Mouse (Mus musculus) urinary bladder, postnatal 4 days (tissue): ENCODE measurements around the gene Cd300c.
A peak's percentile ranks its signal among the peaks of the same experiment; 100 is the strongest.
"Not testable (repeated sequence)": the region's sequence is repeated elsewhere in the genome, so short reads cannot be mapped to it uniquely, and the experiment has no call there.

Experiments
- DNase-seq, 2 experiments: peaks; one replicate each; pipeline ENCODE4 v3.0.0; 2021 to 2022; ENCODE audit warnings: low spot score in 2 of 2

Cd300c gene

GRCm38 (mm10) chr11:114968752-114969207 lies at the start of gene Cd300c:
TSS of gene Cd300c (minus strand) at chr11:114969157.
- DNase-seq, result peak in 1 of 2 experiments; percentile 34

- DNase-seq, result not testable (repeated sequence)
Observed at GRCm38 (mm10) chr11:115016093-115016492, 47.1 kb upstream of the Cd300c start, which contains the start of gene Cd300ld2. TSS of gene Cd300ld2 (minus strand) at chr11:115016193.

DNA sequence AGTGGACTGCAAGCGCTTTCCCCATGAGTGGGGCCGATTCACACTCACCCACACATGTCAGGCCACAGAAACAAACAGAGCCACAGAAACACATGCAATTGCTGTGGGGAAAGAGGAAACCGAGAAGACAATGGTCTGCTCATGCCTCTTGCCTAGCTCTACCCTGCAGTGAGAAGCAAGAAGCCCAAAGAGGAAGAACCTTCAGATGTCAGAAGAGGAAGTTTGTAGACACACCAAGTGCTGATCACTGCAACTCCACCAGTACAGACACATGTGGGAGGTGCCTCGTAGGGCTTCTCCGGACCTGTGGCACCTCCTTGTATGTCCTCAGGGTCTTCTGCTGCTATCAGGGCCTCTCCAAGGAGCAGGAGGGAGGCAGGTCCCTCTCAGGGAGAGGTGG lies 35.1 kb upstream of the Cd300c start:
- DNase-seq, result no peak

DNA sequence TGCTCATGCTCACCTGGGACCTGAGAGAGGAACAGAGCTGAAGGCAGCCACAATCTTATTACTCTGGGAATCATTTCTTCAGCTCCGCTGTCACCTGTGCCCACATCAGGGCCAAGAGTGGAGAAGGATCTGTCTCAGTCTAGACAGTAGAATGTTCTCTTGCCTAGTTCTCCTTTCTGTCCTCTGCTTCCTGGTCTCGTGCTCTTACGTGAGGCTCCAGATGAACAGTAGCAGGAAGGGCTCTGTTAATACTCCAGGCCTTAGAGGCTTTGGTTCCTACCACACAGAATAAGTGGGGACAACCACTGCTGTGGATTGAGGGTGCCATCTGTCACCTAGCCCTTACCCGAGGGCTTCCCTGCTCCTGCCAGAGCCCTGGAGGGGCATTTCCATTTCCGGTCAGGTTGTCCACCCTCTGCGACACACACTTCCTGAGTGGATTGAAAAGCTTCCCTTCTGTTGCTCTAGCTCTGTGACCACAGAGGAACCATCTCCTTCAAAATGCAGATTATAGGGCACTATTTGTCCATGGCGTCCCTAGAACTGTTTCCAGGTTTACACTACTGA lies 32.6 kb upstream of the Cd300c start, which contains the start of gene Cd300c2:
Gene Cd300c2, minus strand, starts transcription at position 407 of the 567 bp plus-strand sequence.
- no peak for DNase-seq

GRCm38 (mm10) chr11:114989793-114990192 lies 20.8 kb upstream of the Cd300c start, which contains the start of gene Cd300ld:
TSS of gene Cd300ld (minus strand) at chr11:114989922.
- DNase-seq, result no peak

- peak in 1 of 2 experiments; percentile 19 for DNase-seq
Observed at GRCm38 (mm10) chr11:114981866-114982265, 12.9 kb upstream of the Cd300c start.

GRCm38 (mm10) chr11:114972726-114973125 lies 3.8 kb upstream of the Cd300c start:
- DNase-seq, result no peak

- DNase-seq, result peak in 1 of 2 experiments; percentile 26
Observed at GRCm38 (mm10) chr11:114965182-114965828, 3.7 kb downstream of the Cd300c start.

DNA sequence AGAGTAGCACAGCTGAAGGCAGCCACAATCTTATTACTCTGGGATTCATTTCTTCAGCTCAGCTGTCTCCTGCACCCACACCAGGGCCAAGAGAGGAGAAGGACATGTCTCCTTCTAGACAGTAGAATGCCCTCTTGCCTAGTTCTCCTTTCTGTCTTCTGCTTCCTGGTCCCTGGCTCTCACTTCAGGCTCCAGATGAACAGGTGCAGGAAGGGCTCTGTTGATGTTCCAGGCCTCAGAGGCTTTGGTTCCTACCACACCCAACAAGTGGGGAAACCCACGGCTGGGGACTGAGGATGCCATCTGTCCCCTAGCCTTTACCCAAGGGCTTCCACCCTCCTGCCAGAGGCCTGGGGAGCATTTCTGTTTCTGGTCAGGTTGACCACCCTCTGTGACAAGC lies 8.6 kb downstream of the Cd300c start:
- no peak for DNase-seq

DNA sequence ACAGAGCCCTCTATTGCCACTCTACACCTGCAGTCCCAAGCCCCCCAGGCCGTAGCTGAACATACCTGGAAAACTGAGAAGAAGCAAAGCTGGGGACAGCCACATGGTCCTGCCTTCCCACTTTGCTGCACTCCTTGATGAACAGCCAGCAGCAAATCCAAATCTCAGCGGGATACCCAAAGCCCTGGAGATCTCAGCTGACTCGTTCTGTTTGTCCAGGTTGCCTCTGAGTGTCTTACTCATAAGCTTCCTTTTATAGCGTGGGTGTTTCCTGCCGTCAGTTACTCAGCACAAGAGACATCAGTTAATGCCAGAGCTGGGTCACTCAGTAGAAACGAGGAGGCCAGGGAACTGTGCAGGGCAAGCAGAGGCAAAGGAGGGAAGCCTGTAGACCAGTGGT lies 34.8 kb downstream of the Cd300c start, which contains the start of gene Cd300lb:
Gene Cd300lb, minus strand, starts transcription at position 243 of the 400 bp plus-strand sequence.
- peak in 1 of 2 experiments; percentile 30 for DNase-seq

GRCm38 (mm10) chr11:114933591-114933990 lies 35.4 kb downstream of the Cd300c start:
- DNase-seq, result peak in 1 of 2 experiments; percentile 47

DNA sequence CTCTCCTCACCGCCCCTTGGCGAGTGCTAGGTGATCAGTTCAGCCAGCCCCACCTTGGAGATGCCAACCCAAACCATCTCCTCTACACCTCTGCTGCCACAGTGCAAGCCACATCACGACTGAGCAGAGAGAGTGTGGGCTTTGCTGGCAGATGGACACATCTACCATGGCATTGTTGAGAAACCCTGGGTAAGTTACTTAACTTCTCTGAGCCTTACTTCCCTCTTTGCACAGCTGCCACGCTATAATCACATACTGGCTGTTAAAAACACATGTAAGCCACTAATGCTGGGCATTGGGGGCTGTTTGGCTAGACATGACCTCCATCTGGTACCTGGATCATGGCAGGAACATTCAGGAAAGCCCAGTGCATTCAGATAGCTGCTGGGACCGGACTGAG lies 37.9 kb downstream of the Cd300c start:
- DNase-seq, result no peak

GRCm38 (mm10) chr11:114929581-114929980 lies 39.4 kb downstream of the Cd300c start:
- DNase-seq, result no peak

DNA sequence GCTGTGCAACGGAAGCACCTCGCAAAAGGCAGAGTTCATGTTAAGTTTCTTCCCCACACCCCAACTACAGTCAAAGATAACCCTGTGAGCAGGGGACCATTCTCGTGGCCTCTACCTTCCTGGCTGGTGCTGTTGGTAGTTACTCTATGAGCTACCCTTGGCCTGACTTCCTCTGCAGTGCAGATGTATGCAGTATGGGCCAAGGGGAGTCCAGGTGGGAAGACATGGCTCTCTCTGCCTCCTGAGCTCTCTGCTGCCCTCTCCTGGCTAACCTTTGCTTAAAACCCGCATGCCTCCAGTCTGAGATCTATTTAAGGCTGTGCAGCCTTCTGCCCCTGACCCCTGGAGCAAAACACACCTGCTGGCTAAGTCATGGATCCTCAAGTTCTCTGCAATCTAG lies 45.0 kb downstream of the Cd300c start:
- DNase-seq, result peak in 1 of 2 experiments; percentile 54

DNA sequence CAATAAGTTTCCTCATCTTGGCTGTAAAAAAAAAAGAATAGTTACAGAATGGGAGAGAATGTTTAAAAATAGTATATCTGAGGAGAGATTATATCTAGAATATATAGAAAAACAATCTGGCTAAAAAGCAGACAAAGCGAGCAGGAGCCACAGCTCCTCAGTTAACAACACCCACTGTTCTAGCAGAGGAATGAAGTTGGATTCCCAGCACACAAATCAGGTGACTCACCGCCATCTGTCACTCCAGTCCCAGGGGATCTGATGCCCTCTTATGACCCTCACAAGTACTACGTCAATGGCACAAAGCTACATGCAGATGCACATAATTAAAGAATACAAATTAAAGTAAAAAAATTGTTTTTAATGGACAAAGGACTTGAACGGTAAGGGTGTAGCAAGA lies 46.5 kb downstream of the Cd300c start:
- DNase-seq, result peak in 1 of 2 experiments; percentile 17

- no peak for DNase-seq
Observed at GRCm38 (mm10) chr11:114917120-114917519, 51.8 kb downstream of the Cd300c start.

- no peak for DNase-seq
Observed at GRCm38 (mm10) chr11:114914978-114915377, 54.0 kb downstream of the Cd300c start.

- DNase-seq, result peak; percentile 61 to 82
Observed at GRCm38 (mm10) chr11:114912847-114913246, 56.1 kb downstream of the Cd300c start.

DNA sequence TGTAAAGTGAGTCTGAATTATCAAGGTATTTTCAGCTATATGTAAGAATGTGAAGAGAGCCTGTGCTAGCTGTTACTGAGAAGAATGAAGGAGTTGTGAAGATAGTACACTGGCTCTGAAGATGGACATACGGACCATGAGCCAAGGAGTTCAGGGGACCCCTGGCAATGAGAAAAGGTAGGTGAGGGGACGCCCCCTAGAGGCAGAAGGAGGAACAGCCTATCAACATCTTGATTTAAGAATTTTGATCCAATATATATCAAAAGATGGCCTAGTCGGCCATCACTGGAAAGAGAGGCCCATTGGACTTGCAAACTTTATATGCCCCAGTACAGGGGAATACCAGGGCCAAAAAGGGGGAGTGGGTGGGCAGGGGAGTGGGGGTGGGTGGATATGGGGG lies 59.4 kb downstream of the Cd300c start:
- DNase-seq, result not testable (repeated sequence)

GRCm38 (mm10) chr11:114908086-114908485 lies 60.9 kb downstream of the Cd300c start:
- DNase-seq, result no peak

DNA sequence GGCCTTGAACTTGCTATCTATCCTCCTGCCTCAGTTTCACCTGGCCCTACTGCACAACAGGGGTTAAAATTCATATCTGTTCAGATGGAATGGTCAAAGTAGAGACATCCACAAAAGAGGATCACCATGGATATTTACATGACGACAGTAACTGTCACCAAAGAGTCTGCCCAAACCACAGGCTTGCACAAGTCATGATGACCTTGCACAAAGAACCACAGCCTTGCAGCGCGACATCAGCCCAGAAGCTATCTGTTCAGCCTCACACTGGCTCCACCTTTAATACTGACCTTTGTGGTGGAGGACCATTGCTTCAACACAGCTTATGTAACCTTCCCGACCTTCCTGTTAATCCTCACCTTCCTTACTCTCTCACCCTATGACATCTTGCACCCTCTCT lies 61.4 kb downstream of the Cd300c start:
- DNase-seq, result no peak
